Mouse (Mus musculus) intestine, embryonic 16.5 days (tissue): Measurements from ENCODE around the gene Glrb. TPM values are rescaled to one million over a fixed set of nuclear protein-coding genes. Genes with fewer than 3 reads are reported as not detected.

Experiments
- ATAC-seq: fragments of 200-750 bp; cut with Nextera tagmentation; 2 replicates; pipeline ENCODE4 v1.8.0; 2017; ENCODE audit warnings: moderate TSS enrichment, moderate library complexity
- H3K27ac ChIP-seq: fragments of 300-500 bp; sonication (generic); 2 replicates; pipeline ENCODE4 v1.5.1; 2014; ENCODE audit warnings: mild to moderate bottlenecking, low read length
- H3K27me3 ChIP-seq: fragments of 300-500 bp; sonication (generic); replicated peaks from 2 replicates; pipeline ENCODE4 v1.6.1; 2014; ENCODE audit warnings: low read length, control low read depth, mixed read lengths; ENCODE audit not compliant: control insufficient read depth, insufficient read depth
- H3K36me3 ChIP-seq: fragments of 300-500 bp; sonication (generic); 2 replicates; pipeline ENCODE4 v1.6.1; 2014; ENCODE audit warnings: low read length, control low read depth; ENCODE audit not compliant: control insufficient read depth, insufficient read depth
- H3K4me1 ChIP-seq: fragments of 300-500 bp; sonication (generic); 2 replicates; pipeline ENCODE4 v1.6.1; 2014; ENCODE audit warnings: low read length, control low read depth, mixed read lengths; ENCODE audit not compliant: control insufficient read depth, insufficient read depth
- H3K4me2 ChIP-seq: fragments of 300-500 bp; sonication (generic); 2 replicates; pipeline ENCODE4 v1.6.1; 2014; ENCODE audit warnings: low read depth, low read length, control low read depth
- H3K4me3 ChIP-seq: fragments of 300-500 bp; sonication (generic); 2 replicates; pipeline ENCODE4 v1.5.1; 2014; ENCODE audit warnings: mild to moderate bottlenecking, low read length
- H3K9ac ChIP-seq: fragments of 300-500 bp; sonication (generic); 2 replicates; pipeline ENCODE4 v1.6.1; 2014; ENCODE audit warnings: low read depth, low read length
- H3K9me3 ChIP-seq: fragments of 300-500 bp; sonication (generic); 2 replicates; pipeline ENCODE4 v1.6.1; 2016; ENCODE audit warnings: low read length, control low read depth; ENCODE audit not compliant: control insufficient read depth
- WGBS: fragments of 180-500 bp; shearing (Covaris S2); extraction: QIAGEN DNeasy Blood & Tissue Kit; methylation state at CpG from one replicate; pipeline ENCODE4 v1.1.7; 2014; 5-methylcytosine and 5-hydroxymethylcytosine counted together
- polyA plus RNA-seq: library from polyadenylated mRNA; unstranded; fragments of >200 nt; fragmentation: Nextera tagmentation; extraction: Ambion mirVana; gene quantifications from 2 replicates; pipeline ENCODE4 v1.2.1, GENCODE M21; 2015

Gene Glrb
- polyA plus RNA-seq, 1 experiment from 2014 or later = 2.3 TPM

DNA sequence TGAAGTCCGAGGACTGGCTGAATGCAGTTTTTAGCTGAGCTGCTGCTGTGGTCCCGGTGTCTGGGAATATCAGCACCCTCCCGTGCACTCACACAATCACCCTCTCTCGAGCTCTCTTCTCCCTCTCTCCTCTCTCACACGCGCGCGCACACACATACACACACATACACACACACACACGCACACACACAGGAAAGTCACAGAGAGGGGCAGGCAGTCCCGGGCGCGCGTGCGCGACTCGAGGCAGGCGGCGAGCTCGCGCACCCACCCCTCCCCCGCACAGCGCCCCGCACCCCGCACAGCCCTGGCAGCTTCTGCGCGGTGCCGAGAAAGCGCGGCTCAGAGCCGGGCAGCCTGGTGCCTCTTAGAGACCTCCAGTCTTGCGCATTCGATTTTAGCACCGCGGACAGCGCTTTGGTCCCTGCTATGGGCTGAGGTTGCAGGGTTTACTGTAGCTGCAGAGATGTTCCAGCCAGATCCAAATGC, 110.8 kb downstream of the Glrb start, which contains the start of gene Gria2:
TSS of gene Gria2 (minus strand) at position 240 of the 486 bp plus-strand sequence.
- H3K4me3 ChIP-seq = peak within 1 kb of the TSS; percentile 49
- no peak within 1 kb of the TSS for H3K9ac ChIP-seq
- peak; percentile 95 for ATAC-seq
- no peaks in the 10 kb centered on the region for H3K36me3 ChIP-seq
- no peak within 1 kb of the TSS for H3K27ac ChIP-seq
- no peaks in the 10 kb centered on the region for H3K9me3 ChIP-seq
- H3K4me1 ChIP-seq = peaks cover 14% of the 10 kb centered on the region
- peaks cover 20% of the 10 kb centered on the region; the same call in 1 of the 2 replicates for H3K27me3 ChIP-seq
- WGBS = under 1% methylated on average over 34 of the region's 35 CpGs
- peak within 1 kb of the TSS; percentile 82 for H3K4me2 ChIP-seq

DNA sequence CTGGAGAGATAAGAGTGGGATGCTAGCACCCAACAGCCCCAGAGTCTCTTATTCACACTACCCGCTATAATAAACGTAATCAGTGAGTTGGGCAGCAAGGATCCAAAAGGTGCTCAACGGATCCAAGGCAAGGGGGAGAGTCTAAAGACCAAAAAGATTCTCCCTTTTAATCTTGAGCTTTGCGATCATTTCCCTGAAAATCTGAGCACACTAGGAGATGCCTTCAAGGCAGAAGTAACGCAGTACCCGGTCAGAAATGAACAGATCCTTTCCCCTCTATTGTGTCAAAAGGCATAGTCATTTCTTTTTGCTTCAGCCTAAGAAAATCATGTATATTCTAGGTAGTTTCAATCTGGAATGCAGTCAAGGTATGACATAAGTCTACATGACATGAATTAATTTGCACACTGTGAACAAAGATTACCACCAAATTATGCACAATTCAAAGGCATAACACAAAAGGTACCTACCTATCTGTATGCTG, 111.6 kb downstream of the Glrb start:
- no peak for ATAC-seq
- no peak overlapping the region for H3K4me2 ChIP-seq

DNA sequence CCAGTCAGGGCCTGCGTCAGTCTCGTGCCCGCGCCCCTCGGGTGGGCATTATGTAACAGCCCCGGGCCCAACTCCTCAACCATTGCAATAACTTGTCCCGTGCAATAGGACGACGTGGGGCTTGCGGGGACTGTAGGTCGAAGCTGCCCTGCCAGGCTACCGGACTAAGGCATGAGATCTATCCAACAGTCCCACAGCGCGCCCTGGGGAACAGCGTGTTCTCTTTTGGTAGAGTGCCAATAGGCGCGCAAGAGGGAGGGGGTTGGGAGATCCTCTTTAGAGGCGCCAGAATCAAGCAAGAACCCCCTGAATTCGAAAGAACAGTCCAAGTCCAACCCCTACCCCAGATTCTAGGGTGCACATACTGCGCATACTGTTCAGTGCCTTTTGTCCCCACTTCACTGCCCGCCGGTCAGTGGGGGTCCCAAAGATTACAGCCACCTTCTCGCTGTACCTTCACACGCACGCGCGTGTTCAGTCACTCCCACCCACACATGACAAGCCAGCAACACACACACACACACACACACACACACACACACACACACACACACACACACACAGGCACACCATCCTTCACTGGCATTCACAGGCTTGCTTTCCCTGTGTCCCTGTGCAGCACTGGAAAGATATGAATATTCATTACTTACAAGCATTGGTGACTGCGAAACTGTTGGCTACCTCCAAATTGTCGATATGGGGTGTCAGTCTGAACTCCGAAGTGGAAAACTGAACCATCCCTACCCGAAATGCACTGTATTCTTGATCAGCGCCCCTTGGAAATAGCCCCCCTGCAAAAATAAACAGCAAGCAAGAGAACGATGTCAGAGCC, 112.2 kb downstream of the Glrb start:
- Histone ChIP-seq H3K27ac (no peak overlapping the region), H3K4me2 (peak overlapping the region; percentile 48), H3K4me1 (peaks cover 14% of the 10 kb centered on the region), H3K36me3 (no peaks in the 10 kb centered on the region), H3K27me3 (peaks cover 20% of the 10 kb centered on the region; the same call in 1 of the 2 replicates), H3K4me3 (peak overlapping the region; percentile 30), H3K9me3 (no peaks in the 10 kb centered on the region), H3K9ac (no peak overlapping the region)
- ATAC-seq = peak; percentile 49; the same call in 1 of the 2 replicates
- 11% methylated on average over 33 of the region's 33 CpGs for WGBS

More for the DNA sequence above, 111.6 kb downstream of the Glrb start:
- no peak overlapping the region for H3K27ac ChIP-seq
- WGBS = 30% methylated on average over 6 of the region's 6 CpGs
- no peaks in the 10 kb centered on the region for H3K9me3 ChIP-seq
- no peak overlapping the region for H3K4me3 ChIP-seq
- peaks cover 14% of the 10 kb centered on the region for H3K4me1 ChIP-seq
- H3K36me3 ChIP-seq = no peaks in the 10 kb centered on the region
- H3K9ac ChIP-seq = no peak overlapping the region
- H3K27me3 ChIP-seq = peaks cover 20% of the 10 kb centered on the region; the same call in 1 of the 2 replicates

DNA sequence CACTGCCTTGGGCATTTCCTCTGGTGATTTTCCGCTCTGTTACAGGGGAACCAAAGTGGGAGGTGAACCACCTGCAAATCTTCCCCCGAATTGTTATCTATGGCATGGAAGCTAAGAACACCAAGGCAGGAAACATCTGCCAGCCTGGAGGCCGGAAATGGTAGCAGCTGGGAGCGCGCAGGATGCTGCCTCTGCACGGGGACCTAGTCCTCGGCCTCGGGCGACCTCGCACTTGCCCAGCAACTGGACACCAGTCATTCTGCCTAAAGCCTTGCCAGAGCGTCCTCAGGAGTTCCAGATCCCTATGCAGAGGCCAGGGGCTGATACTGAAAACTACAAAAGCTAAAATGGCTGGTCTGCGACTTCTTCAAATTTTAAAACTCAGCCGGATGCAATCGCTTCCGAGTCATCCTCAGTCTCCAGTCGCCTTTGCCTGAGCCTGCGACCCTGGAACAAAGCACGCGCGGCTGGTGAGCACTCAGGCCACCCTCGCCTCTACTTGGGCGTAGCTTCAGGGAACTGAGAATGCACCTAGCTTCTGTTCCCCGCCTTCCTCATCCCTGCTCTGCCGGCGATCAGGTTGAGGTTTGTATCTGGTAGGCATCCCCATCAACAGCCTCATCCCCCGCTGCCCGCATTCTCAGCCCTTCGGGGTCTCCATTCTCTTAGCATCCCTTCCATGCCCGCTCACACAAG, 113.0 kb downstream of the Glrb start:
- ATAC-seq = no peak
- Histone ChIP-seq H3K4me1 (peaks cover 14% of the 10 kb centered on the region), H3K9ac (no peak overlapping the region)

DNA sequence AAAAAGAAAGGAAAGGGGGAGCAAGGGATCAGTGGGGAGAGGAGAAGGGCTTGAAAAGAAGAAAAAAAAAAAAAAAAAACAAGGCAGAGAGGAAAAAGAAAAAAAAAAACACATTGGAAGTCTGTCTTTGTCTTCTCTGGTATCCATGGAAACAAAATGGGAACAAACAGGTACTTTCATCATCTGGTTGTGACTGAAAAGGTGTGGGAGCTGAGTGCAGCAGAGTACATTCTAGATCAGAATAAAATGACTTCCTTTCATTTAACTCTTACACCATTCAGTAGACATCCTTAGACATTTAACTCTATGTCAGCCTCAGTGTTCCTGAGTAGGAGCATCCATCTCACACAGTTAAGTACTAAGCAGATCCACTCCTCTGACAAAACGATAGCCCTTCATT, 115.5 kb downstream of the Glrb start:
- ATAC-seq = no peak
- Histone ChIP-seq H3K36me3 (no peaks in the 10 kb centered on the region), H3K27me3 (peaks cover 20% of the 10 kb centered on the region; the same call in 1 of the 2 replicates), H3K4me3 (no peak overlapping the region), H3K9me3 (no peaks in the 10 kb centered on the region), H3K4me1 (peaks cover 14% of the 10 kb centered on the region), H3K9ac (no peak overlapping the region), H3K27ac (no peak overlapping the region), H3K4me2 (no peak overlapping the region)
- 67% methylated on average over 1 of the region's 1 CpGs for WGBS

More for the DNA sequence above, 113.0 kb downstream of the Glrb start:
- Histone ChIP-seq H3K4me2 (peak overlapping the region; percentile 48), H3K4me3 (peak overlapping the region; percentile 30), H3K36me3 (no peaks in the 10 kb centered on the region), H3K27ac (no peak overlapping the region), H3K9me3 (no peaks in the 10 kb centered on the region), H3K27me3 (peaks cover 20% of the 10 kb centered on the region; the same call in 1 of the 2 replicates)
- 8% methylated on average over 29 of the region's 29 CpGs for WGBS

DNA sequence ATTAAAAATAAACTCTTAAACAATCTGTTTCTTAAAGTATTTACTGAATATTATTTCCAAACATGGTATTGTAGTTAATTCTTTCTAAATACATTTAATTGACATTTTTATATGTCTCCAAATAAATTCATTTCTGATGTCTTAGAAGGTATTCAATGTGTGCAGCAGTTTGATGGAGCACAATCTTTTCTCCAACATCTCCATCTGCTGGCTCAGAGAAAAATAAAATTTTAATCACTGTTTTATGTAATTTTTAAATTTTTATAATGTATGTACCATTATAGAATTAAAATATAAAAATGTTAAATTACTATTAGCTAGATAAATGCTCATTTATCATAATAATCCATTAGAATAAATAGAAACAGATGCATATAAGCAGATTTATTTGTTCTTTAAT, 116.7 kb downstream of the Glrb start:
- H3K4me1 ChIP-seq = peaks cover 10% of the 10 kb centered on the region
- H3K27ac ChIP-seq = no peak overlapping the region
- no peaks in the 10 kb centered on the region for H3K9me3 ChIP-seq
- H3K36me3 ChIP-seq = no peaks in the 10 kb centered on the region
- ATAC-seq = no peak
- no peak overlapping the region for H3K4me2 ChIP-seq
- H3K4me3 ChIP-seq = no peak overlapping the region
- no peak overlapping the region for H3K9ac ChIP-seq
- H3K27me3 ChIP-seq = peaks cover 12% of the 10 kb centered on the region; the same call in 1 of the 2 replicates

DNA sequence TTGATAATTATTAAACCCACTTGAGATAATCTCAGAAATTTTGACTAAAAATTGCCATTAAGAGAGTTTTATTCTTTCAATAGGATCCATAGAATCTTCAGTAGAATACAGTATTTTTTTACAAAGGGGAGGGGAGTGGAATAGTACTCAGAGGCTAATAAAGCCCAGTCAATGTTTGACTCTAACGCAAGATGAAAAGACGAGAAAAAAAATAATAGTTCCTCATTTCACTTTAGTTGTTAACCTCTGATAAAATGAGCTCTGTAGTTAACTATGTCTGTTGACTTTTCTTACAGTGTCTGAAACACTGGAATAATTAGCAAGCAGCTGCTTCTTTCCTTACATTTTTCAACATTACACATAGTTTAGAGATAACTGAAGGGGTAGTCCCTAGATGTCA, 118.2 kb downstream of the Glrb start:
- ATAC-seq = peak; percentile 62
- Histone ChIP-seq H3K4me3 (no peak overlapping the region), H3K4me1 (0 out of 2 replicates have a peak, but pooled peaks cover under 1% of the 10 kb centered on the region), H3K9me3 (no peaks in the 10 kb centered on the region), H3K27me3 (0 out of 2 replicates have a peak, but pooled peaks cover 3% of the 10 kb centered on the region), H3K36me3 (no peaks in the 10 kb centered on the region), H3K9ac (no peak overlapping the region), H3K27ac (no peak overlapping the region), H3K4me2 (no peak overlapping the region)
- WGBS = 64% methylated on average over 2 of the region's 2 CpGs
